Mouse (Mus musculus) midbrain, embryonic 13.5 days (tissue): Measurements from ENCODE around the gene Gpr155. TPM values are rescaled to one million over a fixed set of nuclear protein-coding genes. Genes with fewer than 3 reads are reported as not detected.

Experiments
- ATAC-seq: fragments of 200-750 bp; cut with Nextera tagmentation; 2 replicates; pipeline ENCODE4 v1.8.0; 2017; ENCODE audit warnings: mild to moderate bottlenecking, moderate TSS enrichment, moderate library complexity
- H3K27ac ChIP-seq: fragments of 300-500 bp; sonication (generic); 2 replicates; pipeline ENCODE4 v1.5.1; 2015; ENCODE audit warnings: inconsistent platforms, mild to moderate bottlenecking, moderate library complexity
- H3K27me3 ChIP-seq: fragments of 300-500 bp; sonication (generic); 2 replicates; pipeline ENCODE4 v1.6.1; 2015; ENCODE audit warnings: mild to moderate bottlenecking, inconsistent platforms
- H3K36me3 ChIP-seq: fragments of 300-500 bp; sonication (generic); 2 replicates; pipeline ENCODE4 v1.6.1; 2015; ENCODE audit warnings: mild to moderate bottlenecking, inconsistent platforms
- H3K4me1 ChIP-seq: fragments of 300-500 bp; sonication (generic); replicated peaks from 2 replicates; pipeline ENCODE4 v1.6.1; 2015; ENCODE audit warnings: inconsistent platforms
- H3K4me2 ChIP-seq: fragments of 300-500 bp; sonication (generic); replicated peaks from 2 replicates; pipeline ENCODE4 v1.6.1; 2015; ENCODE audit warnings: moderate library complexity, mild to moderate bottlenecking, inconsistent platforms
- H3K4me3 ChIP-seq: fragments of 300-500 bp; sonication (generic); replicated peaks from 2 replicates; pipeline ENCODE4 v1.5.1; 2015; ENCODE audit warnings: mild to moderate bottlenecking, inconsistent platforms
- H3K9ac ChIP-seq: fragments of 300-500 bp; sonication (generic); replicated peaks from 2 replicates; pipeline ENCODE4 v1.6.1; 2015; ENCODE audit warnings: mild to moderate bottlenecking, inconsistent platforms
- H3K9me3 ChIP-seq: fragments of 300-500 bp; sonication (generic); 2 replicates; pipeline ENCODE4 v1.6.1; 2016; ENCODE audit warnings: mild to moderate bottlenecking, inconsistent platforms
- WGBS: fragments of 180-500 bp; shearing (Covaris S2); methylation state at CpG from one replicate; pipeline ENCODE4 v1.1.7; 2015; 5-methylcytosine and 5-hydroxymethylcytosine counted together
- polyA plus RNA-seq: library from polyadenylated mRNA; unstranded; fragments of >200 nt; fragmentation: Nextera tagmentation; extraction: Ambion mirVana; gene quantifications from 2 replicates; pipeline ENCODE4 v1.2.1, GENCODE M21; 2015

The Gpr155 gene
- polyA plus RNA-seq, 1 experiment from 2014 or later = 10.2 TPM

GRCm38 (mm10) chr2:73385172-73385571, 1.2 kb downstream of the Gpr155 start:
- H3K4me3 ChIP-seq = peak overlapping the region; percentile 74; the same call in 1 of the 2 replicates
- no peaks in the 10 kb centered on the region for H3K9me3 ChIP-seq
- 0 out of 2 replicates have a peak, but pooled peaks cover 5% of the 10 kb centered on the region for H3K27me3 ChIP-seq
- H3K36me3 ChIP-seq = 0 out of 2 replicates have a peak, but pooled peaks cover 2% of the 10 kb centered on the region
- WGBS = 91% methylated on average over 4 of the region's 4 CpGs
- ATAC-seq = no peak
- H3K27ac ChIP-seq = no peak overlapping the region
- peaks cover 6% of the 10 kb centered on the region for H3K4me1 ChIP-seq
- peak overlapping the region; percentile 92 for H3K4me2 ChIP-seq
- no peak overlapping the region for H3K9ac ChIP-seq

- Histone ChIP-seq H3K27ac (no peak overlapping the region), H3K36me3 (0 out of 2 replicates have a peak, but pooled peaks cover 6% of the 10 kb centered on the region), H3K4me1 (no peaks in the 10 kb centered on the region), H3K9ac (no peak overlapping the region), H3K4me2 (no peak overlapping the region), H3K9me3 (no peaks in the 10 kb centered on the region), H3K4me3 (no peak overlapping the region), H3K27me3 (0 out of 2 replicates have a peak, but pooled peaks cover 5% of the 10 kb centered on the region)
- 87% methylated on average over 9 of the region's 9 CpGs for WGBS
- no peak for ATAC-seq
Measured at GRCm38 (mm10) chr2:73380298-73380975, 5.9 kb downstream of the Gpr155 start.

- no peak overlapping the region for H3K4me3 ChIP-seq
- ATAC-seq = no peak
- H3K9ac ChIP-seq = no peak overlapping the region; the same call in 1 of the 2 replicates
- 0 out of 2 replicates have a peak, but pooled peaks cover 6% of the 10 kb centered on the region for H3K36me3 ChIP-seq
- H3K4me2 ChIP-seq = no peak overlapping the region
- no peak overlapping the region for H3K27ac ChIP-seq
- no peaks in the 10 kb centered on the region for H3K9me3 ChIP-seq
- no peaks in the 10 kb centered on the region for H3K4me1 ChIP-seq
- 77% methylated on average over 5 of the region's 5 CpGs for WGBS
- 0 out of 2 replicates have a peak, but pooled peaks cover 5% of the 10 kb centered on the region for H3K27me3 ChIP-seq
Measured at GRCm38 (mm10) chr2:73379656-73380055, 6.7 kb downstream of the Gpr155 start.

- 85% methylated on average over 5 of the region's 5 CpGs for WGBS
- no peak for ATAC-seq
- H3K9ac ChIP-seq = no peak overlapping the region
- H3K4me3 ChIP-seq = no peak overlapping the region
- no peaks in the 10 kb centered on the region for H3K9me3 ChIP-seq
- 0 out of 2 replicates have a peak, but pooled peaks cover 6% of the 10 kb centered on the region for H3K36me3 ChIP-seq
- no peaks in the 10 kb centered on the region for H3K27me3 ChIP-seq
- H3K27ac ChIP-seq = no peak overlapping the region
- no peak overlapping the region for H3K4me2 ChIP-seq
- no peaks in the 10 kb centered on the region for H3K4me1 ChIP-seq
Measured at GRCm38 (mm10) chr2:73378326-73378725, 8.0 kb downstream of the Gpr155 start.

GRCm38 (mm10) chr2:73371530-73372335, 14.6 kb downstream of the Gpr155 start:
- H3K9ac ChIP-seq = no peak overlapping the region
- H3K4me3 ChIP-seq = no peak overlapping the region
- H3K4me2 ChIP-seq = no peak overlapping the region
- no peaks in the 10 kb centered on the region for H3K27me3 ChIP-seq
- 69% methylated on average over 9 of the region's 9 CpGs for WGBS
- no peaks in the 10 kb centered on the region for H3K36me3 ChIP-seq
- no peak for ATAC-seq
- no peak overlapping the region for H3K27ac ChIP-seq
- H3K4me1 ChIP-seq = no peaks in the 10 kb centered on the region
- no peaks in the 10 kb centered on the region for H3K9me3 ChIP-seq

- H3K36me3 ChIP-seq = peaks cover 14% of the 10 kb centered on the region
- no peaks in the 10 kb centered on the region for H3K4me1 ChIP-seq
- H3K4me2 ChIP-seq = no peak overlapping the region
- H3K4me3 ChIP-seq = no peak overlapping the region
- no peak overlapping the region for H3K27ac ChIP-seq
- no peak for ATAC-seq
- WGBS = 88% methylated on average over 5 of the region's 5 CpGs
- no peaks in the 10 kb centered on the region for H3K27me3 ChIP-seq
- no peaks in the 10 kb centered on the region for H3K9me3 ChIP-seq
- H3K9ac ChIP-seq = no peak overlapping the region
Measured at GRCm38 (mm10) chr2:73363448-73363847, 22.9 kb downstream of the Gpr155 start.

GRCm38 (mm10) chr2:73360536-73360935, 25.8 kb downstream of the Gpr155 start:
- H3K9ac ChIP-seq = no peak overlapping the region

GRCm38 (mm10) chr2:73359941-73360340, 26.4 kb downstream of the Gpr155 start:
- Histone ChIP-seq H3K4me2 (no peak overlapping the region), H3K27ac (no peak overlapping the region), H3K4me1 (no peaks in the 10 kb centered on the region), H3K27me3 (no peaks in the 10 kb centered on the region), H3K9me3 (no peaks in the 10 kb centered on the region), H3K36me3 (peaks cover 22% of the 10 kb centered on the region), H3K9ac (no peak overlapping the region), H3K4me3 (no peak overlapping the region)
- no peak for ATAC-seq
- 94% methylated on average over 5 of the region's 5 CpGs for WGBS

More at GRCm38 (mm10) chr2:73360536-73360935, 25.8 kb downstream of the Gpr155 start:
- H3K4me2 ChIP-seq = no peak overlapping the region
- no peaks in the 10 kb centered on the region for H3K4me1 ChIP-seq
- no peak overlapping the region for H3K27ac ChIP-seq
- WGBS = 87% methylated on average over 2 of the region's 2 CpGs
- H3K9me3 ChIP-seq = no peaks in the 10 kb centered on the region
- H3K36me3 ChIP-seq = peaks cover 22% of the 10 kb centered on the region
- ATAC-seq = no peak
- no peak overlapping the region for H3K4me3 ChIP-seq
- no peaks in the 10 kb centered on the region for H3K27me3 ChIP-seq

- no peak overlapping the region for H3K27ac ChIP-seq
- no peak for ATAC-seq
- H3K4me2 ChIP-seq = no peak overlapping the region
- WGBS = 86% methylated on average over 18 of the region's 18 CpGs
- H3K4me1 ChIP-seq = peaks cover 3% of the 10 kb centered on the region; the same call in 1 of the 2 replicates
- H3K9me3 ChIP-seq = no peaks in the 10 kb centered on the region
- peaks cover 13% of the 10 kb centered on the region; the same call in 1 of the 2 replicates for H3K36me3 ChIP-seq
- no peak overlapping the region for H3K9ac ChIP-seq
- no peaks in the 10 kb centered on the region for H3K27me3 ChIP-seq
- H3K4me3 ChIP-seq = no peak overlapping the region
Measured at GRCm38 (mm10) chr2:73357004-73357403, 29.4 kb downstream of the Gpr155 start.

GRCm38 (mm10) chr2:73351927-73352374, 34.4 kb downstream of the Gpr155 start:
- H3K4me3 ChIP-seq = no peak overlapping the region
- H3K9ac ChIP-seq = peak overlapping the region; percentile 28; the same call in 1 of the 2 replicates
- H3K4me2 ChIP-seq = no peak overlapping the region
- no peak overlapping the region for H3K27ac ChIP-seq
- peaks cover 7% of the 10 kb centered on the region; the same call in 1 of the 2 replicates for H3K36me3 ChIP-seq
- no peak for ATAC-seq
- H3K4me1 ChIP-seq = peaks cover 11% of the 10 kb centered on the region
- 35% methylated on average over 7 of the region's 7 CpGs for WGBS
- H3K9me3 ChIP-seq = no peaks in the 10 kb centered on the region
- H3K27me3 ChIP-seq = no peaks in the 10 kb centered on the region

- 50% methylated on average over 5 of the region's 5 CpGs for WGBS
- Histone ChIP-seq H3K27me3 (no peaks in the 10 kb centered on the region), H3K36me3 (peaks cover 2% of the 10 kb centered on the region; the same call in 1 of the 2 replicates), H3K9ac (no peak overlapping the region), H3K9me3 (no peaks in the 10 kb centered on the region), H3K4me2 (no peak overlapping the region), H3K4me1 (peaks cover 15% of the 10 kb centered on the region), H3K4me3 (no peak overlapping the region), H3K27ac (no peak overlapping the region)
- no peak for ATAC-seq
Measured at GRCm38 (mm10) chr2:73351496-73351895, 34.9 kb downstream of the Gpr155 start.

GRCm38 (mm10) chr2:73348221-73348620, 38.2 kb downstream of the Gpr155 start:
- Histone ChIP-seq H3K4me3 (no peak overlapping the region), H3K4me2 (no peak overlapping the region), H3K27ac (0 out of 2 replicates have a peak overlapping the region, but pooled peaks have one; percentile 51), H3K27me3 (no peaks in the 10 kb centered on the region), H3K36me3 (no peaks in the 10 kb centered on the region), H3K9ac (no peak overlapping the region), H3K9me3 (no peaks in the 10 kb centered on the region), H3K4me1 (peaks cover 15% of the 10 kb centered on the region)
- no peak for ATAC-seq
- 85% methylated on average over 6 of the region's 6 CpGs for WGBS
